Mouse (Mus musculus): ENCODE results near the gene Sat2. TPM values are rescaled to one million over a fixed set of nuclear protein-coding genes. Genes with fewer than 3 reads are reported as not detected.

The Sat2 gene
- total and polyA plus RNA-seq, 3 experiments: not detected

- H3K27ac ChIP-seq (ENCODE audit: insufficient read depth, low read depth): no peak overlapping the region
- no peaks in the 10 kb centered on the region for H3K27me3 ChIP-seq (replicated peaks)
- peaks cover 16 to 48% of the 10 kb centered on the region in 2 experiments for H3K4me1 ChIP-seq (ENCODE audit: control insufficient read depth in 1 of 2, insufficient read depth in 2 of 2)
- dilution Hi-C loops (cut with MboI; ENCODE audit: extremely low pct_ligation_motif_present, extremely low pct_unique_long_range_greater_than_20kb, low sequenced_read_pairs) (no loop called here), in situ Hi-C loops (cut with MboI; ENCODE audit: low pct_ligation_motif_present, low pct_unique_long_range_greater_than_20kb, low sequenced_read_pairs) (no loop called here)
- H3K79me2 ChIP-seq (replicated peaks; ENCODE audit: control insufficient read depth, extremely low read depth, insufficient read depth, poor library complexity, severe bottlenecking): peaks cover 66% of the 10 kb centered on the region
- no peak overlapping the region for H3K4me2 ChIP-seq (ENCODE audit: insufficient read depth, low read depth, poor library complexity, severe bottlenecking)
- H3K9me3 ChIP-seq (replicated peaks; ENCODE audit: low read length): no peaks in the 10 kb centered on the region
- no peak overlapping the region for H3K9ac ChIP-seq (ENCODE audit: insufficient read depth, low read depth)
- DNase-seq (ENCODE audit: extremely low read depth): no peak
- TF ChIP-seq SIN3A (IDR thresholded peaks at IDR 0.05; ENCODE audit: low read length) (no peak), MAFK (IDR thresholded peaks at IDR 0.05; ENCODE audit: insufficient replicate concordance, low read length) (0 out of 2 replicates have a peak, but pooled peaks have one; percentile 36)
- H3K36me3 ChIP-seq (replicated peaks in 1 of 2; ENCODE audit: control insufficient read depth in 1 of 2, insufficient read depth in 1 of 2, low read length in 1 of 2): peaks cover 40 to 63% of the 10 kb centered on the region in 2 experiments
- no peak overlapping the region for H3K4me3 ChIP-seq (replicated peaks in 1 of 3; ENCODE audit: low read depth in 2 of 3, low read length in 2 of 3, poor library complexity in 1 of 3)
Observed at GRCm38 (mm10) chr11:69584008-69584407, 37.8 kb upstream of the Sat2 start.

DNA sequence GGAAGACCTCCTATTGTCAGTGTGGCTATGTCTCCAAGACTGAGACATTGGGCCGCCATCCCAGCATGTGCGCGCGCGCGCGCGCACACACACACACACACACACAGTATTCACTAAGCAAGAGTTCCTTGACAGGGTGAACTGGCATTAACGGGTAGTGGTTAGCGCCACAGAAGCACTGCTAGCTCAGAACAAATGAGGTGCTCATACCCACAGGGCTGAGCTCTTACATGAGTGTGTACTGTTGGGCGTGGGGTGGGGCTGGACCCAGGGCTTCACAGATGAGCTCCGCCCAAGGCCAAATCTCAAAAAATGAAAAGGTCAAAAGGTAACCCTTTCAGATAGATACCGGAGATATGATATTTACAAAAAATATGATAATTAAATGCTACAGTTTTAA is 36.9 kb upstream of the Sat2 start:
- peaks cover 16 to 48% of the 10 kb centered on the region in 2 experiments for H3K4me1 ChIP-seq (ENCODE audit: control insufficient read depth in 1 of 2, insufficient read depth in 2 of 2)
- DNase-seq (ENCODE audit: extremely low read depth): no peak
- H3K4me3 ChIP-seq (replicated peaks in 1 of 3; ENCODE audit: low read depth in 2 of 3, low read length in 2 of 3, poor library complexity in 1 of 3): no peak overlapping the region
- no peaks in the 10 kb centered on the region for H3K9me3 ChIP-seq (replicated peaks; ENCODE audit: low read length)
- no peak overlapping the region for H3K9ac ChIP-seq (ENCODE audit: insufficient read depth, low read depth)
- peaks cover 49 to 72% of the 10 kb centered on the region in 2 experiments for H3K36me3 ChIP-seq (replicated peaks in 1 of 2; ENCODE audit: control insufficient read depth in 1 of 2, insufficient read depth in 1 of 2, low read length in 1 of 2)
- no peak overlapping the region for H3K4me2 ChIP-seq (ENCODE audit: insufficient read depth, low read depth, poor library complexity, severe bottlenecking)
- dilution Hi-C loops (cut with MboI; ENCODE audit: extremely low pct_ligation_motif_present, extremely low pct_unique_long_range_greater_than_20kb, low sequenced_read_pairs) (no loop called here), in situ Hi-C loops (cut with MboI; ENCODE audit: low pct_ligation_motif_present, low pct_unique_long_range_greater_than_20kb, low sequenced_read_pairs) (no loop called here)
- H3K27ac ChIP-seq (ENCODE audit: insufficient read depth, low read depth): no peak overlapping the region
- H3K27me3 ChIP-seq (replicated peaks): no peaks in the 10 kb centered on the region
- H3K79me2 ChIP-seq (replicated peaks; ENCODE audit: control insufficient read depth, extremely low read depth, insufficient read depth, poor library complexity, severe bottlenecking): peaks cover 66% of the 10 kb centered on the region
- TF ChIP-seq CTCF (conservative IDR thresholded peaks at IDR 0.05 in 1 of 2, IDR thresholded peaks at IDR 0.05 in 1 of 2; ENCODE audit: low read depth in 2 of 2, low read length in 2 of 2) (no peak), CHD2 (IDR thresholded peaks at IDR 0.05; ENCODE audit: low read length) (no peak), POLR2A (IDR thresholded peaks at IDR 0.05; ENCODE audit: low read depth, low read length) (peak; percentile 19; the same call in 1 of the 2 replicates)

GRCm38 (mm10) chr11:69585718-69586325 is 36.0 kb upstream of the Sat2 start:
- Histone ChIP-seq H3K79me2 (replicated peaks; ENCODE audit: control insufficient read depth, extremely low read depth, insufficient read depth, poor library complexity, severe bottlenecking) (peaks cover 60% of the 10 kb centered on the region), H3K4me3 (replicated peaks in 1 of 3; ENCODE audit: low read depth in 2 of 3, low read length in 2 of 3, poor library complexity in 1 of 3) (no peak overlapping the region), H3K4me1 (ENCODE audit: control insufficient read depth in 1 of 2, insufficient read depth in 2 of 2) (peaks cover 16 to 48% of the 10 kb centered on the region in 2 experiments), H3K27ac (ENCODE audit: insufficient read depth, low read depth) (peak overlapping the region; percentile 40), H3K9ac (ENCODE audit: insufficient read depth, low read depth) (no peak overlapping the region), H3K4me2 (ENCODE audit: insufficient read depth, low read depth, poor library complexity, severe bottlenecking) (peak overlapping the region; percentile 17), H3K36me3 (replicated peaks in 1 of 2; ENCODE audit: control insufficient read depth in 1 of 2, insufficient read depth in 1 of 2, low read length in 1 of 2) (peaks cover 57 to 81% of the 10 kb centered on the region in 2 experiments), H3K9me3 (replicated peaks; ENCODE audit: low read length) (no peaks in the 10 kb centered on the region), H3K27me3 (replicated peaks) (no peaks in the 10 kb centered on the region)
- DNase-seq (ENCODE audit: extremely low read depth): peak; percentile 79
- dilution Hi-C loops (cut with MboI; ENCODE audit: extremely low pct_ligation_motif_present, extremely low pct_unique_long_range_greater_than_20kb, low sequenced_read_pairs) (no loop called here), in situ Hi-C loops (cut with MboI; ENCODE audit: low pct_ligation_motif_present, low pct_unique_long_range_greater_than_20kb, low sequenced_read_pairs) (no loop called here)
- 0 out of 2 replicates have a peak, but pooled peaks have one; percentile 22 for TF ChIP-seq RCOR1 (conservative IDR thresholded peaks at IDR 0.05; ENCODE audit: low read depth, low read length)
- TF ChIP-seq NELFE (IDR thresholded peaks at IDR 0.05; ENCODE audit: low read depth, low read length): no peak
- 0 out of 2 replicates have a peak, but pooled peaks have one; percentile 27 for TF ChIP-seq MXI1 (IDR thresholded peaks at IDR 0.05; ENCODE audit: low read depth, low read length)
- no peak for TF ChIP-seq GABPA (IDR thresholded peaks at IDR 0.05; ENCODE audit: insufficient replicate concordance, low read depth, low read length)
- peak; percentile 25; the same call in 1 of the 2 replicates for TF ChIP-seq TCF12 (IDR thresholded peaks at IDR 0.05; ENCODE audit: low read depth, low read length)
- TF ChIP-seq ELF1 (IDR thresholded peaks at IDR 0.05; ENCODE audit: low read depth, low read length): no peak
- peak; percentile 51 for TF ChIP-seq EP300 (IDR thresholded peaks at IDR 0.05; ENCODE audit: low read length)
- peak; percentile 88 for TF ChIP-seq POLR2AphosphoS2 (IDR thresholded peaks at IDR 0.05; ENCODE audit: low read depth, low read length)
- TF ChIP-seq JUND (conservative IDR thresholded peaks at IDR 0.05; ENCODE audit: low read depth, low read length): no peak
- 0 out of 4 replicates have a peak, but pooled peaks of 1 of the 2 experiments have one; percentile 7 for TF ChIP-seq CTCF (conservative IDR thresholded peaks at IDR 0.05 in 1 of 2, IDR thresholded peaks at IDR 0.05 in 1 of 2; ENCODE audit: low read depth in 2 of 2, low read length in 2 of 2)
- TF ChIP-seq ETS1 (conservative IDR thresholded peaks at IDR 0.05; ENCODE audit: low read depth, low read length): 0 out of 2 replicates have a peak, but pooled peaks have one; percentile 7
- TF ChIP-seq IRF4 (IDR thresholded peaks at IDR 0.05; ENCODE audit: low read depth, low read length): peak; percentile 29; the same call in 1 of the 2 replicates
- TF ChIP-seq MYC (IDR thresholded peaks at IDR 0.05; ENCODE audit: low read depth, low read length): no peak
- TF ChIP-seq CHD2 (IDR thresholded peaks at IDR 0.05; ENCODE audit: low read length): peak; percentile 7; the same call in 1 of the 2 replicates
- TF ChIP-seq JUN (IDR thresholded peaks at IDR 0.05; ENCODE audit: insufficient read depth, low read depth, low read length): no peak
- 0 out of 2 replicates have a peak, but pooled peaks have one; percentile 14 for TF ChIP-seq MAZ (IDR thresholded peaks at IDR 0.05; ENCODE audit: low read depth, low read length)
- no peak for TF ChIP-seq HCFC1 (IDR thresholded peaks at IDR 0.05; ENCODE audit: low read depth, low read length)
- TF ChIP-seq NRF1 (IDR thresholded peaks at IDR 0.05; ENCODE audit: low read depth, low read length): no peak
- 0 out of 2 replicates have a peak, but pooled peaks have one; percentile 40 for TF ChIP-seq KAT2A (IDR thresholded peaks at IDR 0.05; ENCODE audit: insufficient replicate concordance, low read length)
- TF ChIP-seq MAFK (IDR thresholded peaks at IDR 0.05; ENCODE audit: insufficient replicate concordance, low read length): 0 out of 2 replicates have a peak, but pooled peaks have one; percentile 24
- TF ChIP-seq E2F4 (IDR thresholded peaks at IDR 0.05; ENCODE audit: insufficient replicate concordance, low read depth, low read length): no peak

All from CH12.LX (cell line).